Mouse (Mus musculus) adrenal gland, postnatal 25 days (tissue): ENCODE measurements around the gene Edc3. TPM values are rescaled to one million over a fixed set of nuclear protein-coding genes. Genes with fewer than 3 reads are reported as not detected.
"Not testable (repeated sequence)": the region's sequence is repeated elsewhere in the genome, so short reads cannot be mapped to it uniquely, and the experiment has no call there.

Experiments used
- DNase-seq: peaks from one replicate; pipeline ENCODE4 v3.0.0; 2021; ENCODE audit warnings: mixed read lengths
- total RNA-seq: library from RNA; stranded (reverse); gene quantifications from 2 replicates; pipeline ENCODE4 v1.2.3, GENCODE M21; 2021

Gene Edc3
- total RNA-seq, 1 experiment from 2014 or later = 11.2 TPM

- DNase-seq = no peak
Observed at GRCm38 (mm10) chr9:57706496-57706895, 1.8 kb upstream of the Edc3 start.

GRCm38 (mm10) chr9:57708720-57709274 lies 457 bp downstream of the Edc3 start:
- DNase-seq = peak; percentile 23

GRCm38 (mm10) chr9:57710214-57710613 lies 1.9 kb downstream of the Edc3 start:
- not testable (repeated sequence) for DNase-seq

GRCm38 (mm10) chr9:57712194-57712593 lies 3.9 kb downstream of the Edc3 start:
- DNase-seq = no peak

GRCm38 (mm10) chr9:57718408-57718807 lies 10.1 kb downstream of the Edc3 start:
- DNase-seq = no peak

GRCm38 (mm10) chr9:57720736-57721135 lies 12.4 kb downstream of the Edc3 start:
- no peak for DNase-seq

GRCm38 (mm10) chr9:57722371-57722770 lies 14.0 kb downstream of the Edc3 start:
- no peak for DNase-seq

- DNase-seq = peak; percentile 34
Observed at GRCm38 (mm10) chr9:57723315-57723715, 15.0 kb downstream of the Edc3 start.

- no peak for DNase-seq
Observed at GRCm38 (mm10) chr9:57723796-57724195, 15.5 kb downstream of the Edc3 start.

GRCm38 (mm10) chr9:57724701-57725100 lies 16.4 kb downstream of the Edc3 start:
- no peak for DNase-seq

- DNase-seq = no peak
Observed at GRCm38 (mm10) chr9:57728312-57728711, 20.0 kb downstream of the Edc3 start.

- DNase-seq = no peak
Observed at GRCm38 (mm10) chr9:57733606-57734005, 25.3 kb downstream of the Edc3 start.

GRCm38 (mm10) chr9:57739863-57740262 lies 31.5 kb downstream of the Edc3 start:
- no peak for DNase-seq

GRCm38 (mm10) chr9:57744462-57745091 lies 36.2 kb downstream of the Edc3 start:
- no peak for DNase-seq

- no peak for DNase-seq
Observed at GRCm38 (mm10) chr9:57747067-57747466, 38.7 kb downstream of the Edc3 start.

- DNase-seq = no peak
Observed at GRCm38 (mm10) chr9:57748137-57748536, 39.8 kb downstream of the Edc3 start.

GRCm38 (mm10) chr9:57748831-57749230 lies 40.5 kb downstream of the Edc3 start:
- no peak for DNase-seq

- no peak for DNase-seq
Observed at GRCm38 (mm10) chr9:57750901-57751300, 42.6 kb downstream of the Edc3 start.

GRCm38 (mm10) chr9:57757578-57757977 lies 49.2 kb downstream of the Edc3 start:
- DNase-seq = no peak

- DNase-seq = no peak
Observed at GRCm38 (mm10) chr9:57758528-57758927, 50.2 kb downstream of the Edc3 start.

- DNase-seq = peak; percentile 78
Observed at GRCm38 (mm10) chr9:57759289-57759688, 50.9 kb downstream of the Edc3 start.

- no peak for DNase-seq
Observed at GRCm38 (mm10) chr9:57760416-57761146, 52.2 kb downstream of the Edc3 start.
